Mouse (Mus musculus) liver, adult 2 months (tissue): ENCODE measurements around the gene Slc6a13.

Source experiments
- CTCF ChIP-seq: fragments of 200-500 bp; IDR thresholded peaks from 2 replicates; pipeline ENCODE4 v1.5.1; 2011; ENCODE audit warnings: low read depth, low read length, control low read depth
- POLR2A ChIP-seq: fragments of 200-500 bp; IDR thresholded peaks from 2 replicates; pipeline ENCODE4 v1.6.1; 2011; ENCODE audit warnings: low read length, control low read depth; ENCODE audit not compliant: insufficient read depth; ENCODE audit errors: extremely low read depth

DNA sequence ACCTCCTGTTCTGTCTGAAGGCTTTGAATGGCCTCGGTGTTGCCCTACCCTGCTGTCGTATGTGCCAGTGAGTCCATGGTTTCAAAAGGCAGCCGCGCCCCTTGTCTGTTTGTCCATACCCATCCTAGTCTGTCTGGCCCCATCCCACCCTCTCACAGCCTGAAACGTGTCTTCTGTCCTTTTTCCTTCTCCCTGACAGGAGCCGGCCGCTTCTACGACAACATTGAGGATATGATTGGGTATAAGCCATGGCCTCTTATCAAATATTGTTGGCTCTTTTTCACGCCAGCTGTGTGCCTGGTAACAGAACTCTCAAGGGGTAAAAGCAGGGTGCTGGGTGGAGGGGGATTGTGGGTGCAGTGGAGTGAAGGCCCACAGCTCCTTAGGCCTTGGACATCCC, 35.8 kb downstream of the Slc6a13 start:
- no peak for TF ChIP-seq CTCF
- no peak for TF ChIP-seq POLR2A
